Mouse (Mus musculus): ENCODE data around the gene Zfp87.
A peak's percentile ranks its signal among the peaks of the same experiment; 100 is the strongest.

The Zfp87 gene

GRCm38 (mm10) chr13:67525753-67526410 is at the start of gene Zfp87, which contains the start of gene Gm26965:
Gene Zfp87 (minus strand): TSS chr13:67526177.
Gene Gm26965 (minus strand): TSS chr13:67526151.
- DNase-seq (ENCODE audit: low read depth): peak; percentile 90

DNA sequence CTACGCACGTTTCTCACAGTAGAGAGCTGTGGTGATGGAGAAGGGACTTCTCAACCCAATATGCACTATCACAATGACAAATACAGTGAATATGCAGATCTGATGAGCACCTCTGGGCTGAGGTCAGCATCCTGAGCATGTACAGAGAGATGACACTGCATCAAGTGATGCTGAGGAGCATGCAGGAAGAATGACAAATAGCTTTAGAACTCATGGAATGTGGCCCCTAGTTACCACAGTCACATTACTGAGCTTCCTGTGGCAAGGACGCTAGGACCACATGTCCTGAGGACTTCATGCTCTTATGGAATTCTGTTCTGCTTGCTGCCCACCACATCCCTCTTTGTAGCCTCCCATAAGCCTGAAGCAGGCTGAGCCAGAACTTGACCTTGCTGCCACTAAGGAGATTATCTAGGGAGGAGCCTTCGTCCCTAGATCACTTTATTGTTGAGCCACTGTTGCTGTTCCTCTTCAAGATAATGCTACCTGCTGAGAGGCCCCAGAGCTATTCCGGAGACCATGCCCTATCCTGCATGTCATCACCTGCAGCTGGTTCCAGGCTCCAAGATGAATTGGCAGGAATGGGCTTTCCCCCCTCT is 46.7 kb upstream of the Zfp87 start:
- DNase-seq (ENCODE audit: low read depth): no peak

DNA sequence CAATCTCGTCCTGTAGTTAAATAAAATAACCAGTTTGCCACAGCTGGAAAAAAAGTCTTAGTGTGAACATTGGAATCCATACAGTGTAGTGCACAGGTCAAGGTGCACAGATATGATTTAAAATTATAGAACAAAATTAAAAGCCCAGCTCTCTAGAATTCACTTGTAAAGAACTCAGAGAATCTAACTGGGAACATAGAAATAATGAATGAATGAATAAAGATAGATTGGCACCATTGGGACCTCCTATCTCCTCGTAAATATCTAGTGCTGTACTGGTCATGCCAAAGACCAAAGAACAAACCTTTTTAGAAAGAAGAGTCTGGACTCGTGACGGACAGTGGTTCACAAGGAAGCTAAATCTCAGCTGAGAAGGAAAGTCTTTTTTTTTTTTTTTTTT is 27.8 kb upstream of the Zfp87 start, which contains the start of gene Zfp748:
Gene Zfp748 (minus strand): TSS at position 101 of the 400 bp plus-strand sequence.
- no peak for DNase-seq (ENCODE audit: low read depth)

DNA sequence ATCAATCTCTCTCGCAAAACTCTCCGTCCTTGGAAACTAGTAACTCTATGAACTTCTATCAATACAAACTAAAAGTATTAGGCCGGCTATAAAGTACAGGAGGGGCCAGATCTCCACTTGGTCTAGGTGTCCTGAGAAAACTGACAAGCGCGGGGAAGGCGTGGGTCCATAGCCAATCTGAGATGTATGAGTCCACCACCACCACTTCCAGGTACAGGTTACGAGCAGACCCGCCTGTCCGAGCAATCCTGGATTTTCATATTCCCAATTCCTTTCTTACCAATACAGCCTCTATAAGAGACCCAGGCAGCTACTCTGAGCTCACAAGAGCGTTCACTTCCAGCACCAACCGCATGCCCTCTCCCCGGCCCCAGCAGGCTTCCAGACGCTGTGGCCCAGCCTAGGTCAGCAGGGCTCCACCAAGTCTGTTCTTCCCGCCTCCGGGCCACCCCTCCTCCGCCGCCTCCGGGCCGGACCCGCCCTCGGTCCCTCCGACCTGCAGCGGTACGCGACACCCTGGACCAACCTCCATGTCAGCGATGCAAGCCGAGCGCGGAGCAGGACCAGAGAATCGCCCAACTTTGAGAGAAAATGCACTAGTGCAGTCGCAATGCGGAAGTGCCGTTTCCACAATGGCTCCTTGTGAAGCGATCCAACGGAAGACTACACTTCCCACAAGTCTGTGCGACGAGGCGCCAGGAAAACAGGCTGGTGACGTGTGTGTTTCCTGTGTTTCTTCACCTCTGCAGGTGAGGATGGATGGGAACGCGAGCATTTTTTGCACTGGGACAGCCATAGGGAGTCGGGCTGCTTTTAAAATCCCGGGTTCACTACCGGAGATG is 26.7 kb upstream of the Zfp87 start:
- DNase-seq (ENCODE audit: low read depth): peak; percentile 73

DNA sequence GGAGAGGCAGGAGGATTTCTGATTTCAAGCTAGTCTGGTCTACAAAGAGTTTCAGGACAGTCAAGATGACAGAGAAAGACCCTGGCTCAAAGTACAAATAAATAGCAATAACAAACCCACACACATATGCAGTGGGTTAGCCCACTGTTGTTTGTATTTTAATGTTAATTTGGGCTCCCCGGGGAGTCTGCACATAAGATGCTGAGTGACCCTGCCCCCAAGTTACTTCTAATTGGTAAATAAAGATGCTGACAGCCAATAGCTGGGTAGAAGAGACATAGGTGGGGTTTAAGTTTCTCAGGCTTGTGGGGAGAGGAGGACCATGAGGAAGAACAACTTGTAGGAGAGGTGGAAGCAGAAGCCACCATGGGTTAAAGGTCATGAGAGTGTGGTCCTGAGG is 20.0 kb upstream of the Zfp87 start:
- DNase-seq (ENCODE audit: low read depth): no peak

DNA sequence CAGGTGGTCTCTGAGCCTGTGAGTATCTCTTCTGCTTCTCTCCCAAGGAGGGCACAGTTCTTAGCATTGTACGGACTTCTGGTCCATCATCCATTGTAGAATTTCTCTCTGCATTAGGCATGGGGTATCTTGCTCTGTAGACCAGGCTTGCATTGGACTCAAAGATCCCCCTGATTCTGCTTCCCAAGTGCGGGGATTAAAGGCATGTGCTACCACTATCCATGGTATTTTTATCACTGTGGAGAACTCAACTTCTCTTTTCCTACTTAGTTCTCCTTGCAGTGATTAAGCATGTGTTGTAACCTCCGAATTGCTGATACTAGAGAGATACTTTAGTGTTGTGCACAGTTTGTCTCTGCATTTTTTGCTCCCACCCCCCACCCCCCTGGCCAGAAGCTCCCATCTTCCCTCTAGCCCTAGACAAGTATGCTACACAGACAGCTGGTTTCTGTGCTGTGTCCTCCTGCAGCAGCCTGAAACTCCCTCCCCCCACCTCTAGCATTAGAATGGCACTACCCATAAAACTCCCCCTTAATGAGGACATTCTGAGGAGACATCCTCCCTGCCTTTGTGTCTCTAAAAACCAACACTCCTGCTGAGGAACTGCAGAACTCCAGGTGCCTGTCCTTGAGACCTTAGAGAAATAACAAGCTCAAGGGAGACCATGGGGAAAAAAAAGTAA is 1.2 kb upstream of the Zfp87 start:
- no peak for DNase-seq (ENCODE audit: low read depth)

GRCm38 (mm10) chr13:67500908-67501307 is 25.1 kb downstream of the Zfp87 start:
- DNase-seq (ENCODE audit: low read depth): no peak

GRCm38 (mm10) chr13:67500084-67500719 is 25.8 kb downstream of the Zfp87 start, which contains the start of gene Zfp58:
Gene Zfp58 (minus strand): TSS chr13:67500555.
- peak; percentile 82 for DNase-seq (ENCODE audit: low read depth)

- no peak for DNase-seq (ENCODE audit: low read depth)
These were observed 30.3 kb downstream of the Zfp87 start for GRCm38 (mm10) chr13:67495631-67496030.

- no peak for DNase-seq (ENCODE audit: low read depth)
These were observed 41.6 kb downstream of the Zfp87 start for GRCm38 (mm10) chr13:67484424-67484811.

- DNase-seq (ENCODE audit: low read depth): peak; percentile 89
These were observed 42.2 kb downstream of the Zfp87 start, which contains the start of gene Zfp874b for GRCm38 (mm10) chr13:67483625-67484423. Gene Zfp874b (minus strand): TSS chr13:67484258.

GRCm38 (mm10) chr13:67481528-67481927 is 44.4 kb downstream of the Zfp87 start:
- no peak for DNase-seq (ENCODE audit: low read depth)

DNA sequence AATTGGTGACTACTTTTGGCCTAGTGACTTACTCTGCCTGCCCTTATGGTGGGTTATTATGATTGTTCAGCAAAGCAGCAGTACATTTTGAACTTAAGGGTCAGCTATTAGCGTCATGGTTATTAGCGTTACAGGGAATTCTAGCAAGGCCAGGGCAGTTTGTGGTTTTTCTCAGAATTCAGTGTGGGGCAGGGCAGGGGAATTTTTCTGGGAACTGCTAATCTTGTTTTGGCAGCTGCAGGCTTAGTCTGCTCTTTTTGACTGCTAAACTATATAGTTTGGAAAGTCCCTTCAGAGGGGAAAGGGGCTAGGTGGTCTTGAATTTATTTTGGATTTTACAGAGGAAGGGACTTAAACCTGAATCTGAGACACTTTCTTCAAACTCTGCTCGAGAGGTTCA is 56.7 kb downstream of the Zfp87 start:
- no peak for DNase-seq (ENCODE audit: low read depth)
